Mouse (Mus musculus): Measurements from ENCODE around the gene Atg4a-ps. TPM values are rescaled to one million over a fixed set of nuclear protein-coding genes. Genes with fewer than 3 reads are reported as not detected.

Gene Atg4a-ps
- total and polyA plus RNA-seq, 3 experiments: 1.1 to 1.3 TPM; not detected in 1

GRCm38 (mm10) chr3:103615621-103616020, 30.2 kb downstream of the Atg4a-ps start:
- no peak for DNase-seq (ENCODE audit: low spot score)
- Histone ChIP-seq H3K27me3 (ENCODE audit: insufficient read depth, low read length) (peaks cover 2% of the 10 kb centered on the region; the same call in 1 of the 2 replicates), H3K4me3 (ENCODE audit: low read depth, low read length) (no peak overlapping the region), H3K9me3 (replicated peaks) (no peaks in the 10 kb centered on the region), H3K36me3 (replicated peaks) (no peaks in the 10 kb centered on the region), H3K4me1 (ENCODE audit: insufficient read depth, low read depth, low read length) (no peaks in the 10 kb centered on the region)
- ATAC-seq (ENCODE audit: extremely low read depth, insufficient number of reproducible peaks, low FRiP score, poor library complexity, severe bottlenecking): no peak
- no peak for TF ChIP-seq GATA2 (IDR thresholded peaks at IDR 0.05; ENCODE audit: borderline replicate concordance, low read depth, low read length)
- TF ChIP-seq POLR2AphosphoS5 (IDR thresholded peaks at IDR 0.05; ENCODE audit: insufficient replicate concordance, low read depth, low read length): no peak
- TF ChIP-seq CTCF (IDR thresholded peaks at IDR 0.05; ENCODE audit: low read depth, low read length): no peak
- TF ChIP-seq GATA1 (IDR thresholded peaks at IDR 0.05; ENCODE audit: borderline replicate concordance, low read length): no peak
- TF ChIP-seq TAL1 (conservative IDR thresholded peaks at IDR 0.05; ENCODE audit: low read depth, low read length): no peak

- ATAC-seq (ENCODE audit: extremely low read depth, insufficient number of reproducible peaks, low FRiP score, poor library complexity, severe bottlenecking) (no peak), DNase-seq (ENCODE audit: low spot score) (no peak)
- Histone ChIP-seq H3K9me3 (replicated peaks) (no peaks in the 10 kb centered on the region), H3K36me3 (replicated peaks) (no peaks in the 10 kb centered on the region), H3K27me3 (ENCODE audit: insufficient read depth, low read length) (peaks cover 2% of the 10 kb centered on the region; the same call in 1 of the 2 replicates), H3K4me1 (ENCODE audit: insufficient read depth, low read depth, low read length) (no peaks in the 10 kb centered on the region), H3K4me3 (ENCODE audit: low read depth, low read length) (no peak overlapping the region)
- no peak for TF ChIP-seq CTCF (IDR thresholded peaks at IDR 0.05; ENCODE audit: low read depth, low read length)
- TF ChIP-seq TAL1 (conservative IDR thresholded peaks at IDR 0.05; ENCODE audit: low read depth, low read length): no peak
- no peak for TF ChIP-seq GATA1 (IDR thresholded peaks at IDR 0.05; ENCODE audit: borderline replicate concordance, low read length)
- TF ChIP-seq POLR2AphosphoS5 (IDR thresholded peaks at IDR 0.05; ENCODE audit: insufficient replicate concordance, low read depth, low read length): no peak
- TF ChIP-seq GATA2 (IDR thresholded peaks at IDR 0.05; ENCODE audit: borderline replicate concordance, low read depth, low read length): no peak
These were observed 33.1 kb downstream of the Atg4a-ps start for GRCm38 (mm10) chr3:103612636-103613355.

GRCm38 (mm10) chr3:103610231-103610630, 35.6 kb downstream of the Atg4a-ps start:
- Histone ChIP-seq H3K4me1 (ENCODE audit: insufficient read depth, low read depth, low read length) (no peaks in the 10 kb centered on the region), H3K4me3 (ENCODE audit: low read depth, low read length) (no peak overlapping the region), H3K9me3 (replicated peaks) (no peaks in the 10 kb centered on the region), H3K27me3 (ENCODE audit: insufficient read depth, low read length) (no peaks in the 10 kb centered on the region; the same call in none of the 2 replicates), H3K36me3 (replicated peaks) (no peaks in the 10 kb centered on the region)
- ATAC-seq (ENCODE audit: extremely low read depth, insufficient number of reproducible peaks, low FRiP score, poor library complexity, severe bottlenecking) (no peak), DNase-seq (ENCODE audit: low spot score) (no peak)
- TF ChIP-seq GATA1 (IDR thresholded peaks at IDR 0.05; ENCODE audit: borderline replicate concordance, low read length): no peak
- no peak for TF ChIP-seq GATA2 (IDR thresholded peaks at IDR 0.05; ENCODE audit: borderline replicate concordance, low read depth, low read length)
- TF ChIP-seq TAL1 (conservative IDR thresholded peaks at IDR 0.05; ENCODE audit: low read depth, low read length): no peak
- TF ChIP-seq CTCF (IDR thresholded peaks at IDR 0.05; ENCODE audit: low read depth, low read length): no peak
- no peak for TF ChIP-seq POLR2AphosphoS5 (IDR thresholded peaks at IDR 0.05; ENCODE audit: insufficient replicate concordance, low read depth, low read length)

- H3K36me3 ChIP-seq (replicated peaks): no peaks in the 10 kb centered on the region
- H3K4me1 ChIP-seq (ENCODE audit: insufficient read depth, low read depth, low read length): no peaks in the 10 kb centered on the region
- TF ChIP-seq POLR2AphosphoS5 (IDR thresholded peaks at IDR 0.05; ENCODE audit: insufficient replicate concordance, low read depth, low read length): no peak
- TF ChIP-seq CTCF (IDR thresholded peaks at IDR 0.05; ENCODE audit: low read depth, low read length): no peak
- no peak for TF ChIP-seq GATA1 (IDR thresholded peaks at IDR 0.05; ENCODE audit: borderline replicate concordance, low read length)
- TF ChIP-seq GATA2 (IDR thresholded peaks at IDR 0.05; ENCODE audit: borderline replicate concordance, low read depth, low read length): no peak
- TF ChIP-seq TAL1 (conservative IDR thresholded peaks at IDR 0.05; ENCODE audit: low read depth, low read length): no peak
- DNase-seq (ENCODE audit: low spot score): no peak
- no peak for ATAC-seq (ENCODE audit: extremely low read depth, insufficient number of reproducible peaks, low FRiP score, poor library complexity, severe bottlenecking)
- no peaks in the 10 kb centered on the region; the same call in 1 of the 2 replicates for H3K27me3 ChIP-seq (ENCODE audit: insufficient read depth, low read length)
- no peaks in the 10 kb centered on the region for H3K9me3 ChIP-seq (replicated peaks)
- H3K4me3 ChIP-seq (ENCODE audit: low read depth, low read length): no peak overlapping the region
These were observed 38.9 kb downstream of the Atg4a-ps start for GRCm38 (mm10) chr3:103606660-103607595.

- DNase-seq (ENCODE audit: low spot score) (no peak), ATAC-seq (ENCODE audit: extremely low read depth, insufficient number of reproducible peaks, low FRiP score, poor library complexity, severe bottlenecking) (no peak)
- Histone ChIP-seq H3K4me1 (ENCODE audit: insufficient read depth, low read depth, low read length) (no peaks in the 10 kb centered on the region), H3K4me3 (ENCODE audit: low read depth, low read length) (no peak overlapping the region), H3K9me3 (replicated peaks) (no peaks in the 10 kb centered on the region), H3K36me3 (replicated peaks) (no peaks in the 10 kb centered on the region), H3K27me3 (ENCODE audit: insufficient read depth, low read length) (peaks cover 2% of the 10 kb centered on the region; the same call in 1 of the 2 replicates)
- no peak for TF ChIP-seq TAL1 (conservative IDR thresholded peaks at IDR 0.05; ENCODE audit: low read depth, low read length)
- no peak for TF ChIP-seq GATA2 (IDR thresholded peaks at IDR 0.05; ENCODE audit: borderline replicate concordance, low read depth, low read length)
- TF ChIP-seq POLR2AphosphoS5 (IDR thresholded peaks at IDR 0.05; ENCODE audit: insufficient replicate concordance, low read depth, low read length): no peak
- TF ChIP-seq CTCF (IDR thresholded peaks at IDR 0.05; ENCODE audit: low read depth, low read length): no peak
- no peak for TF ChIP-seq GATA1 (IDR thresholded peaks at IDR 0.05; ENCODE audit: borderline replicate concordance, low read length)
These were observed 39.7 kb downstream of the Atg4a-ps start for GRCm38 (mm10) chr3:103606045-103606597.

All from G1E (cell line).